Mouse (Mus musculus) brain, embryonic 14.5 days (tissue): ENCODE data around the gene Galr2.

Experiments used
- CTCF ChIP-seq: fragments of 200-500 bp; IDR thresholded peaks from 2 replicates; pipeline ENCODE4 v1.5.1; 2012; ENCODE audit warnings: inconsistent platforms, mild to moderate bottlenecking, moderate library complexity, borderline replicate concordance; ENCODE audit not compliant: insufficient read depth, insufficient read length; ENCODE audit errors: extremely low read depth
- POLR2A ChIP-seq: fragments of 200-500 bp; IDR thresholded peaks from 2 replicates; pipeline ENCODE4 v1.6.1; 2012; ENCODE audit warnings: mild to moderate bottlenecking, inconsistent platforms, borderline replicate concordance; ENCODE audit not compliant: poor library complexity, insufficient read depth, insufficient read length, severe bottlenecking; ENCODE audit errors: extremely low read depth

GRCm38 (mm10) chr11:116247502-116248222 lies 33.1 kb upstream of the Galr2 start:
- TF ChIP-seq CTCF (no peak), POLR2A (no peak)
